In the genomic region with DNA sequence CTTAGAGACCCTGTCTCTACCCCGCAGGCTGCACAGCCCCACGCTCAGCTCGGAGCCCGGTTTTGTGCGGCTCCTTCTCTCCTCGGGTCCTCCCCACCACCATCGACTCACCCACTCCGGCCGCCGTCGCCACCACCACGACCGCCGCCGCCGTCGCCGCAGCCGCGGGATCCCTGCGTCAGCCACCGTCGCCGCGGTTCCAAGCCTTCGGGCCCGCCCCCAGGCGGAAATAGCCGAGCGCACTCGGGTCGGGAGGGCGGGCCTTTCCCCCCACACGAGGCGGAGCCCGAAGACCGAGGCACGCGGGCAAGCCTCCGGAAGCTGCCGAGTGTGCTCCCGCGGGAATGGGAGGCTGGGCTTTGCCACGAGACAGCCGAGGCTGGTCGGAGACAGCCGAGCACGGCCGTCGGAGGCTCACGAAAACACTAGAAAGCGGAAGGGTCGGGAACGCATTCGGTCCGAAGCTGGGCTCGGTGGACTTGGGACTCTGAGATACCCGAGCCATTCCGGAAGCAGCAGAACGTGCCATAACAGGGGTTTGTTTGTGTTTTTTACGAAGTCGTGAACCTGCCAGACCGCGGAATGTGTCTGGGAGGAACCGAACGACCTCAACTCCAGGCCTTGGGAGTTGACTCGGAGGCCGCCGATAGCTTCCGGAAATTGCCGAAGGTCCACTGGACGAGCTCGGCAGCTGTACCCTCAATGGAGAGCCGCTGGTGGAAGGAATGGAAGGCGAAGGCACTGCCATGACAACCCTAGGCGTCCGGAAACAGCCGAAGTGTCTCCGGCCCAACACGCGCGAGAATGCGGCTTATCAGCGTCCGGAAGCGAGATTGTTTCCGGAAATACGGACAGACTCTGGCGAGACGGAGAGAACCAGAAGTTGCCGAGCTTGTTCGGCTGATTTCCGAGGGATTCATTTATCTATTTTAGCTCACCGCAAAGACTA, we compare ENCODE assay signal across 8 mouse cellular contexts. TPM values are rescaled to one million over a fixed set of nuclear protein-coding genes. Genes with fewer than 3 reads are reported as not detected.
DNase-seq lines count a peak whose midpoint lies in the region; ATAC-seq and TF ChIP-seq lines count a peak whose summit lies in the region.

A gene (minus strand): TSS at position 218 of the 949 bp plus-strand sequence.

- peak within 1 kb of the TSS; percentile 93 for H3K4me2 ChIP-seq in heart, embryonic 12.5 days
- H3K4me2 ChIP-seq in kidney, postnatal 0 days (ENCODE audit: low read length), result peak within 1 kb of the TSS; percentile 98
- peak within 1 kb of the TSS; percentile 99 for H3K4me2 ChIP-seq in liver, embryonic 11.5 days
- H3K4me2 ChIP-seq in stomach, embryonic 14.5 days (replicated peaks; ENCODE audit: low read depth, low read length), result peak within 1 kb of the TSS; percentile 88

- TF ChIP-seq CTCF in C2C12 (IDR thresholded peaks at IDR 0.05; ENCODE audit: control insufficient read depth, insufficient read depth, insufficient read length), result no peak
- TF ChIP-seq CTCF in brain, embryonic 14.5 days (IDR thresholded peaks at IDR 0.05; ENCODE audit: borderline replicate concordance, extremely low read depth, insufficient read depth, insufficient read length), result peak; percentile 7; the same call in 1 of the 2 replicates
- peak; percentile 45; the same call in 1 of the 2 replicates for TF ChIP-seq CTCF in kidney, postnatal 0 days (IDR thresholded peaks at IDR 0.05; ENCODE audit: low read depth)

- DNase-seq in brain, embryonic 14.5 days (ENCODE audit: low read depth), result peak; percentile 99
- DNase-seq in kidney, postnatal 0 days (ENCODE audit: low spot score), result peak; percentile 99
- peak; percentile 95 for DNase-seq in liver, embryonic 11.5 days (ENCODE audit: low spot score)
- peak; percentile 98 for DNase-seq in naive thymus-derived CD4-positive, alpha-beta T cell, adult 2 months (ENCODE audit: low read depth)

- H3K27ac ChIP-seq in heart, embryonic 12.5 days (ENCODE audit: poor library complexity, severe bottlenecking), result peak within 1 kb of the TSS; percentile 96
- H3K27ac ChIP-seq in kidney, postnatal 0 days, result peak within 1 kb of the TSS; percentile 98
- H3K27ac ChIP-seq in liver, embryonic 11.5 days (ENCODE audit: low read depth, low read length), result peak within 1 kb of the TSS; percentile 99
- H3K27ac ChIP-seq in stomach, embryonic 14.5 days (ENCODE audit: low read length), result peak within 1 kb of the TSS; percentile 98

- WGBS in heart, embryonic 12.5 days, result under 1% methylated on average over 94 of the region's 94 CpGs
- under 1% methylated on average over 94 of the region's 94 CpGs for WGBS in kidney, postnatal 0 days
- under 1% methylated on average over 94 of the region's 94 CpGs for WGBS in liver, embryonic 11.5 days
- under 1% methylated on average over 94 of the region's 94 CpGs for WGBS in stomach, embryonic 14.5 days

- H3K79me2 ChIP-seq in C2C12 (ENCODE audit: control insufficient read depth, insufficient read depth), result peaks cover 49% of the 10 kb centered on the region

- H3K36me3 ChIP-seq in C2C12 (ENCODE audit: control insufficient read depth, insufficient read depth), result peaks cover 26% of the 10 kb centered on the region
- H3K36me3 ChIP-seq in erythroblast, embryonic 14.5 days (ENCODE audit: control insufficient read depth), result peaks cover 60% of the 10 kb centered on the region
- peaks cover 60% of the 10 kb centered on the region for H3K36me3 ChIP-seq in heart, embryonic 12.5 days
- peaks cover 35% of the 10 kb centered on the region for H3K36me3 ChIP-seq in kidney, postnatal 0 days (ENCODE audit: insufficient read depth, low read length)
- peaks cover 41% of the 10 kb centered on the region for H3K36me3 ChIP-seq in liver, embryonic 11.5 days (ENCODE audit: control insufficient read depth, insufficient read depth, low read length)
- peaks cover 39% of the 10 kb centered on the region for H3K36me3 ChIP-seq in stomach, embryonic 14.5 days (ENCODE audit: control insufficient read depth, insufficient read depth, low read length)

- peak within 1 kb of the TSS; percentile 90 for H3K4me3 ChIP-seq in C2C12 (ENCODE audit: insufficient read depth, poor library complexity, severe bottlenecking)
- H3K4me3 ChIP-seq in erythroblast, embryonic 14.5 days (replicated peaks), result peak within 1 kb of the TSS; percentile 78
- H3K4me3 ChIP-seq in heart, embryonic 12.5 days, result peak within 1 kb of the TSS; percentile 80
- H3K4me3 ChIP-seq in kidney, postnatal 0 days (replicated peaks; ENCODE audit: low read depth, low read length), result peak within 1 kb of the TSS; percentile 76
- H3K4me3 ChIP-seq in liver, embryonic 11.5 days (ENCODE audit: low read depth, low read length), result peak within 1 kb of the TSS; percentile 90
- peak within 1 kb of the TSS; percentile 91 for H3K4me3 ChIP-seq in stomach, embryonic 14.5 days (ENCODE audit: low read depth, low read length)

- H3ac ChIP-seq in C2C12 (ENCODE audit: control insufficient read depth, insufficient read length, low read depth), result peak within 1 kb of the TSS; percentile 64

- peaks cover 69% of the 10 kb centered on the region for H3K4me1 ChIP-seq in erythroblast, embryonic 14.5 days (ENCODE audit: control insufficient read depth)
- H3K4me1 ChIP-seq in heart, embryonic 12.5 days (replicated peaks), result peaks cover 41% of the 10 kb centered on the region
- H3K4me1 ChIP-seq in kidney, postnatal 0 days (replicated peaks; ENCODE audit: insufficient read depth, low read length), result peaks cover 27% of the 10 kb centered on the region
- peaks cover 23% of the 10 kb centered on the region for H3K4me1 ChIP-seq in liver, embryonic 11.5 days (replicated peaks; ENCODE audit: control insufficient read depth, insufficient read depth, low read length)
- peaks cover 37% of the 10 kb centered on the region for H3K4me1 ChIP-seq in stomach, embryonic 14.5 days (ENCODE audit: control insufficient read depth, insufficient read depth, low read length)

- peaks cover 8% of the 10 kb centered on the region for H3K79me3 ChIP-seq in C2C12 (ENCODE audit: low read depth)

- ATAC-seq in heart, embryonic 12.5 days (ENCODE audit: insufficient number of reproducible peaks, low FRiP score), result peak; percentile 91
- ATAC-seq in kidney, postnatal 0 days (replicated peaks; ENCODE audit: low FRiP score, low read depth), result peak; percentile 91
- peak; percentile 88 for ATAC-seq in liver, embryonic 11.5 days (replicated peaks; ENCODE audit: low FRiP score)
- peak; percentile 92 for ATAC-seq in stomach, embryonic 14.5 days (ENCODE audit: insufficient number of reproducible peaks, insufficient read depth, low FRiP score, low read depth)

- no peaks in the 10 kb centered on the region for H3K9me3 ChIP-seq in erythroblast, embryonic 14.5 days (ENCODE audit: control insufficient read depth, low read length)
- no peaks in the 10 kb centered on the region for H3K9me3 ChIP-seq in heart, embryonic 12.5 days (replicated peaks)
- H3K9me3 ChIP-seq in kidney, postnatal 0 days (replicated peaks; ENCODE audit: low read length), result no peaks in the 10 kb centered on the region
- no peaks in the 10 kb centered on the region for H3K9me3 ChIP-seq in liver, embryonic 11.5 days (ENCODE audit: control insufficient read depth, low read length)
- H3K9me3 ChIP-seq in stomach, embryonic 14.5 days (ENCODE audit: control insufficient read depth, low read depth, low read length), result no peaks in the 10 kb centered on the region

- H3K27me3 ChIP-seq in C2C12 (ENCODE audit: control insufficient read depth, insufficient read depth, insufficient read length), result no peaks in the 10 kb centered on the region
- H3K27me3 ChIP-seq in erythroblast, embryonic 14.5 days (ENCODE audit: control insufficient read depth), result no peaks in the 10 kb centered on the region
- no peaks in the 10 kb centered on the region for H3K27me3 ChIP-seq in heart, embryonic 12.5 days (replicated peaks)
- no peaks in the 10 kb centered on the region for H3K27me3 ChIP-seq in kidney, postnatal 0 days (ENCODE audit: insufficient read depth, low read length)
- H3K27me3 ChIP-seq in liver, embryonic 11.5 days (replicated peaks; ENCODE audit: control insufficient read depth, insufficient read depth, low read length), result no peaks in the 10 kb centered on the region
- no peaks in the 10 kb centered on the region for H3K27me3 ChIP-seq in stomach, embryonic 14.5 days (ENCODE audit: control insufficient read depth, insufficient read depth, low read length)

- peak; percentile 96 for TF ChIP-seq POLR2A in brain, embryonic 14.5 days (IDR thresholded peaks at IDR 0.05; ENCODE audit: borderline replicate concordance, extremely low read depth, insufficient read depth, insufficient read length, poor library complexity, severe bottlenecking)

- H3K9ac ChIP-seq in heart, embryonic 12.5 days, result peak within 1 kb of the TSS; percentile 93
- H3K9ac ChIP-seq in kidney, postnatal 0 days (ENCODE audit: low read depth, low read length), result peak within 1 kb of the TSS; percentile 98
- peak within 1 kb of the TSS; percentile 99 for H3K9ac ChIP-seq in liver, embryonic 11.5 days (ENCODE audit: low read depth, low read length)
- H3K9ac ChIP-seq in stomach, embryonic 14.5 days (replicated peaks; ENCODE audit: low read depth, low read length), result peak within 1 kb of the TSS; percentile 98

TF ChIP-seq in C2C12, 6 proteins besides CTCF, POLR2A, EP300 and RAD21:
- TF ChIP-seq MYOD1 (IDR thresholded peaks at IDR 0.05; ENCODE audit: control insufficient read depth, insufficient read length, low read depth) (no peak), MAX (IDR thresholded peaks at IDR 0.05) (peak; percentile 93)

RNA-seq across cellular contexts. Expression of the gene that starts here (rescaled TPM):
- 71.7 TPM for polyA plus RNA-seq in C2C12 (2012; fragmentation: generic; extraction: Trizol)
- 150 and 161 TPM in 2 replicates for polyA plus RNA-seq in brain, embryonic 14.5 days (2012; rRNA removed)
- 3.8 and 4.9 TPM in 2 replicates for polyA plus RNA-seq in erythroblast, embryonic 14.5 days (2012)
- 35.2 and 37.2 TPM in 2 replicates for polyA plus RNA-seq in heart, embryonic 12.5 days (2016; fragmentation: Nextera tagmentation; extraction: Ambion mirVana)
- 43.8 and 47.2 TPM in 2 replicates for polyA plus RNA-seq in kidney, postnatal 0 days (2015; fragmentation: Nextera tagmentation; extraction: Ambion mirVana)
- 41.5 and 44.6 TPM in 2 replicates for polyA plus RNA-seq in liver, embryonic 11.5 days (2014; fragmentation: Nextera tagmentation; extraction: Ambion mirVana)
- 44.5 and 45.1 TPM in 2 replicates for polyA plus RNA-seq in stomach, embryonic 14.5 days (2014; fragmentation: Nextera tagmentation; extraction: Ambion mirVana)

Comparison
In these comparisons a context has a peak if more than half of its experiments do, and no peak if none do; other contexts are left out.
1. Peak in every context shown above with its lines: DNase-seq, ATAC-seq, H3K4me3 ChIP-seq and H3K27ac ChIP-seq.